Mouse (Mus musculus): ENCODE measurements around the gene Timm17a. TPM values are rescaled to one million over a fixed set of nuclear protein-coding genes. Genes with fewer than 3 reads are reported as not detected.
A peak's percentile ranks its signal among the peaks of the same experiment; 100 is the strongest.

Timm17a gene
- total RNA-seq, 2 experiments from 2014 or later = 159 to 175 TPM

DNA sequence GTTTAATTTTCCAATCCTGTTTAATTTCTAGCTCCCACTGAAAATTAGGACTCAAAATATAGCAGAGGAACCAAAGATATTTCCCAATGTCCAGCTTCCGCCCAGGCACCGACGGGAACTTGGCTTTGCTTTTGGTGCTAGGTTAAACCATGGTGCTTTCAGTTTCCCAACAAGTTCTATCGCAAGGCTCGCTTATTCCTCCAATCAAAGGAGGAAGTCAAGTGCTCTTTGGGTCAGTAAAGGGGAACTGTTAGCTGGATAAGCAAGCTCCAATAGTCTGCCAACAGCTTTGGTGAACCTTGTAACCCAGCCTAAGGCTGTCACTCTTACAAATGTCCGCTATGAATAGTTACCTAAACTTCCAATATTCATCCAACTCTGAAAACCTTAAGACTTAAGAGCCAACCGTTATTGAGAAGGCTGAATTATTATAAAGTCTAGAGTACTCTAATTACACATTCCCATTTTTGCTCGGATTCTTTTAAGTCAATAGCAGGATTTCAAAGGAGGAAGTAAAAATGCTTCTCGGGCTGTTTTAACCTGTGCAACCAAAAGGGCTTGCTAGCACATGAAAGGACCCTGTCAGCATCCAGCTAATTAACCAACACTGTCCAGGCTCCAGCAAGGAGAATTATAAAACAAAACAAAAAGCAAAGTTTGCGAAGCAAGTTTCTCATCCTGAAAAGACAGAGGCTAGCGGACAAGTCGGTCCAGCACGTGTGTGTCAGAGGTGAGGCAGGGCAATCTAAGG lies 30.9 kb downstream of the Timm17a start:
- intact Hi-C loops (cut with DNase I) = loop anchor here (2.0 kb wide), 1 partner anchor 86 kb away; no protein-coding TSS in a partner anchor
- no peak for DNase-seq (ENCODE audit: low spot score in 2 of 2)

DNA sequence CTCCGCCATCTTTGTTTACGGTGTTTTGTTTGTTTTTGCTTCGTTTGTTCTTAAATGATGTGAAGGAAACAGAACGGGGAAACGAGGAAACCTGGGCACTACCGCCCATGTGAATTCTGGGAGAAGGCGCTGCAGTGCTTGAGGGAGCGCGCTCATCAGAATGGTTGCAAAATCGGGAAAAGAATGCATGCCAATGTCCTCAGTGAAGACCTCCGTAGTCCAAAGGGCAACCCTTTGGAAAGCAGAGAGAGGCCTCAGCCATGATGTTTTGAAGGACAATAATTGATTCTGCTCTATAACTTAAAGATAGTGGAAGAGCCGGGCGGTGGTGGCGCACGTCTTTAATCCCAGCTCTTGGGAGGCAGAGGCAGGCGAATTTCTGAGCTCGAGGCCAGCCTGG lies 31.7 kb downstream of the Timm17a start:
- no peak for DNase-seq (ENCODE audit: low spot score in 2 of 2)
- intact Hi-C loops (cut with DNase I) = loop anchor here (2.0 kb wide), 1 partner anchor 87 kb away; no protein-coding TSS in a partner anchor

DNA sequence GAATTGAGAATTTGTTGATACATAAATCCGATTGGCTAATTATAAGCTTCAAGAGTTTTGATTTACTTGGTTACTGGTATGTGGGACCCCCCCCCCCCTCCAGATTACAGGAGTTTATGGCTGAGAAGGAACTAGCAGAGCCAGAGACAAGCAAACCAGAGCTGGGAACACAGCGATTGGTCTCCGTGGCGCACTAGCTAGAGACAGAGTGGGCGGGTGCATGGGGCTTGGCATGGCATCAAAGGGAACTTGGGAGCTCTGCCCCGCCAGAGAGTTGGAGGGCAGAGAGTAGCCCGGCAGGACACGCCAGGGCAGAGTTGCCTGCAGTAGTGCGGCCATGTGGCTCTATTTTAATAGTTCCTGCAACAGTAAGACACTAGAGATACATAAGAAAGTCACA lies 32.9 kb downstream of the Timm17a start:
- DNase-seq (ENCODE audit: low spot score in 2 of 2) = peak; percentile 34 to 65
- intact Hi-C loops (cut with DNase I) = no loop called here

GRCm38 (mm10) chr1:135271371-135271770 lies 42.2 kb downstream of the Timm17a start:
- DNase-seq (ENCODE audit: low spot score in 2 of 2) = no peak
- intact Hi-C loops (cut with DNase I) = no loop called here

- no peak for DNase-seq (ENCODE audit: low spot score in 2 of 2)
- intact Hi-C loops (cut with DNase I) = no loop called here
Observed at GRCm38 (mm10) chr1:135267663-135268446, 45.7 kb downstream of the Timm17a start.

DNA sequence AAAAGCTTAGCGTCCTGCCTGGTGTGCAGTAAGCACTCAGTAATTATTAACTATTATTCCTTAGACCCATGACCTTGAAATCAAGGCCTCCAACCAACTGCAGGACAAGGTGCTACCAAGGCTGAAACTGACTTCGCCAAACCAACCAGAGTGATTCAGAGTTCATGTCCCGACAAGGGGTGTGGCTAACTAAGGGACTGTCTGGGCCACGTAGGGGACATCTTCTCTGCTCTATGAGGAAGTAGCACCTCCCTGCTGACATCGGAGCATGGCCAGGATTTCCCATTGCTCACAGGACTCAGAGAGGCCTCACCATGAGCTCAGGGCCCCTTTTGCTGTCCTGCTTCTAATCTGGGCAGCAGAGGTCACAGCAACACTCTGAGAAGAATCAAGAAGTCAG lies 47.7 kb downstream of the Timm17a start:
- intact Hi-C loops (cut with DNase I) = no loop called here
- DNase-seq (ENCODE audit: low spot score in 2 of 2) = no peak

DNA sequence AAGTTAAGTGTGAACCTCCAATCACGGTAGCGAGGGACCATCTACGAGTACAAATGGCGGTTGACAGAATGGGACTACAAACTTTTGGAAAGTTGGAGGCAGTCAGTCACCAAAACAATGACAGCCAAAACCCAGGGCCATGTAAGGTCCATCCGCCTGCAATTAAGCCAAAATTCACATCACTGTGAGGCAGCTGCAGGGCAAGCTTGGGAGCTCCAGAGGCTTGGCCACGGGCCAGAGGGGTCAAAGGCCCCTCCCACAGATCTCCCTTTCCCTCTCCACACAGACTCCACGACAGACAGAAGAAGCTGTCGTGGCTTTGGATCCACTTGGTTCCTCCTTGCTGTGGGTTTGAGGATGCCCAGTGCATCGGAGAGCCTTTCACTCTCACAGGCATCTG lies 50.3 kb downstream of the Timm17a start:
- DNase-seq (ENCODE audit: low spot score in 2 of 2) = no peak
- intact Hi-C loops (cut with DNase I) = no loop called here

GRCm38 (mm10) chr1:135262329-135262728 lies 51.2 kb downstream of the Timm17a start:
- intact Hi-C loops (cut with DNase I) = no loop called here
- DNase-seq (ENCODE audit: low spot score in 2 of 2) = no peak

DNA sequence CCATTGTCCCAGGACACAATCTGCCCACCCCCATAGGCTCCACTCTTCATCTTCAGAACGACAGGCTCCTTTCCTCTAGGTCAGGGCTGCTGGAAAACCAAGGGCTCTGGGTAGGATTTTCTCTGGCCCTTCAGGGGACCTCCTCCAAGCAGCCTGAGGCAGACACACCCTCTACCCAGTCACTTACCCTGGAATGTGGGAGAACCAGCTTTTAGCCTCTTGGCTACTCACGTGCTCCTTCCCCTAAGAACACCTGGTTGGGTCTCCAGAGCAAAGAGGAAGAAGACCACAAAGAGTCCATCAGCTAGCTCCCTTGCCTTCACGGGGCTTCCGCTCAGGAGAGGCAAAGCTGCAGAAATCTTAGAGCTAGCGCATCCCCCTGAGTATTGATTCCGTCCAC lies 52.6 kb downstream of the Timm17a start:
- intact Hi-C loops (cut with DNase I) = no loop called here
- DNase-seq (ENCODE audit: low spot score in 2 of 2) = no peak

GRCm38 (mm10) chr1:135259128-135259436 lies 54.5 kb downstream of the Timm17a start:
- intact Hi-C loops (cut with DNase I) = loop anchor here (1.0 to 2.0 kb wide), 2 partner anchors 87 to 110 kb away; no protein-coding TSS in a partner anchor

DNA sequence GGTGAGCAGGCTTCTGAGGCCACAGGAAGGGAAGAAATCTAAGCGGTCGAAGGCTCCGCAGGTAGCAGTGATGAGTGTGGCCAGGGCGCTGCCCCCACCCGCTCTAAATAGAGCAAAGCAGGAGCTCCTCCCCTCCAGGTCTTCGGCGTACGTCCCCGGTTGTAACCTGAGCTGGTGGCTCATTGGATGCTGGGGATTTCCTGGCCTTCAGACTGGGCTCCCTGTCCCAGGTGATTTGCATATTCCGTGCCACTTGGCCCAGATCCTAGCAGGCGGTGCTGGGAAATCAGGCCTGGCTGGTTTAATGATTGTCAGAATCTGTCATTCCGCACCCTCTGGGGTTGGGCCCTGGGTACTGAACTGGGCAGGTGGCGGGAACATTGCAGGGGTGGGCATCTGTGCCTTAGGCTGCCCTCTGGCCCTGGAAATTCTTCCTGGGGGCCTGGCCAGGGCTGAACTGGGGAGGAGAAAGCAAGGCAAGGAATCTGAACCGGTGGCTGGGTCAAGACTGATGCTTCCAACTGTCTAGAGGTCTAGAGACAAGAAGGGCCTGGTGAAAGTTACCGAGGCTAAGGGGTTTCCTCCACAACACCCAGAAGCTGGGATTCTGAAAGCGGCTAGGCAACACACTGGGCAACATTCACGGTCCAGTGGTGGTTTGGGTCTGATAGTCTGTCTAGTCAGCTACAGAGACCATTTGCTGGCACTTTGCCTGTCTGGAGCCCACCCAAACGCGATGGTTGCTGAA lies 55.0 kb downstream of the Timm17a start, which contains the start of gene Elf3:
Gene Elf3, minus strand, starts transcription at position 189 of the 748 bp plus-strand sequence.
- DNase-seq (ENCODE audit: low spot score in 2 of 2) = no peak
- intact Hi-C loops (cut with DNase I) = loop anchor here (1.0 to 2.0 kb wide), 2 partner anchors 86 to 110 kb away; no protein-coding TSS in a partner anchor

More at GRCm38 (mm10) chr1:135259128-135259436, 54.5 kb downstream of the Timm17a start:
- peak; percentile 64 for DNase-seq (ENCODE audit: low spot score in 2 of 2)

DNA sequence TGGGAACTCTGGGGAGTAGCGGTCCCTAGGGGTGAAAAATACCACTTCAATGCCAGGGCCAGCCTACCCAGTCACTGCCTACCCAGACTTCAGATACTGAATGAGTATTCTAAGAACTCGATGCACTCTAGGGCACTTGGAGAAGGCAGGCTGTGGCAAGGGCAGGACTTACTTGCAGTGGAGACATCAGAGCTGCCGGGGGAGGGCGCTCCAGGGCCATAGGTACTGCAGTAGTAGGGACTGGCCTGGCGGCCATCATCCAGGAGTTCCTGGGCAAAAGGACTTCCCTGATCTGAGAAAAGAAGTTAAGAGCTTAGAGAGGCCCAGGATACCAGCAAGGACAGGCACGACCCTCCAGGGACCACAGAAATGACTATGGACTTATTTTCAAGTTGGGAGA lies 57.3 kb downstream of the Timm17a start:
- no peak for DNase-seq (ENCODE audit: low spot score in 2 of 2)
- intact Hi-C loops (cut with DNase I) = no loop called here

- intact Hi-C loops (cut with DNase I) = no loop called here
- DNase-seq (ENCODE audit: low spot score in 2 of 2) = no peak
Observed at GRCm38 (mm10) chr1:135252854-135253253, 60.7 kb downstream of the Timm17a start.

DNA sequence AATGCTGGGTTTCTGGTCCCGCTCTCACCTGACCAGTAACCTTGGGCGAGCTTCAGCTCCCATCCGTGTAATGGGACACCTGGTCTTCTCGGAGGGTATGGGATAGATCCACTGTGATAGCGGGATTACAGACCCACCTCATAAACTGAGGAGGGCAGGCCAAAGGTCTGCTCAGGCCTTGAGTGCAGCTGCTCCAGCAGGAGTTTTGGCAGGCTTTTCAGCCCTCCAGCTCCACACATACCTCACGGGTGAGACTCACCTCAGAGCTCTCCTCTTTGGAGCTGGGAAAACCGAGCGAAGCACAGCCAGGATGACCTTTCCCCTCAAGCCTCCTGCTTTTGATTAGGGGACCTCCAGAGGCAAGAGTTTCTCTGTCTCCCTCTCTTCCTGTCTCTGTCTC lies 62.2 kb downstream of the Timm17a start:
- intact Hi-C loops (cut with DNase I) = no loop called here
- no peak for DNase-seq (ENCODE audit: low spot score in 2 of 2)

DNA sequence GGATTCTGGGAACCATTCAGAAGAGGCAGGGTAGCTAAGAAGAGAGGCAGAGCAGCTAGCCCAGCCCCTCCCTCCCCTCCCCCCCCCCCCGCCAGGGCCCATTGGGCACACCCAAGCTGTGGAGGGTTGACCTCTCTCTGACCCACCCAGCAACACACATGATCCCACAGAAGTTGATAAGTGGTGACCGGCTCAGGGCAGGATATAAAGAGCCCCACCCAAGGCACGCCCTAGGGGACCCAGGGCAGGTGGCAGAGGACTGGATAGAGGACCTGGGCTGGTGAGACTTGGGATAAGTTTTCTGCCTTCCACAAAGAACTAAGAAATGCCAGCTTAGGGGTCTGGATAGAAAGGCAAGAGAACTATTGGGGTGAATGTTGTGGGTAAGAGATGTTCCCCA lies 62.9 kb downstream of the Timm17a start:
- intact Hi-C loops (cut with DNase I) = no loop called here
- DNase-seq (ENCODE audit: low spot score in 2 of 2) = no peak

DNA sequence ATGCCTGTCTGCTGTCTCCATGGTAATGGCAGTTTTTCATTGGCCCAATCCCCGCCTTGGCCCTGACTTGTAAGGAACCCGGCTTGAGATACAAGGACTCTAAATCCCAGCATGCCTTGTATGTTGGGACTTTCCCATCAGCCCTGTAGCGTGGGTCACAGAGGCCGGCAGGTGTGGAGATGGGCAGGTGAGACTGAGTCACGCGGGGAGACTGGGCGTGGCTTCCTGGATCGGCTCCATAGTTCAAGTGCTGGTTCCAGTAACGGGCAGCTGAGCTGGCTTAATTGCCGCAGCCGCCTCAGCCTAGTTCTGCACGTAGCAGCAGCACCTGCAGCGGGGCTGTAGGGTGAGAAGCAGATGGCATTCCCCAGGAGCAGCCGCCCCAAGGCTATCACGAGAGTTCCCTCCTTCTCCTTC lies 65.1 kb downstream of the Timm17a start:
- intact Hi-C loops (cut with DNase I) = no loop called here
- peak; percentile 68 to 69 for DNase-seq (ENCODE audit: low spot score in 2 of 2)
